Mouse (Mus musculus) stomach, postnatal 0 days (tissue): Measurements from ENCODE around the gene Ssbp2.

Experiments
- CTCF ChIP-seq: IDR thresholded peaks from 2 replicates; pipeline ENCODE4 v1.5.1; 2016; ENCODE audit warnings: antibody characterized with exemption, low read depth, mild to moderate bottlenecking, moderate library complexity
- EP300 ChIP-seq: optimal IDR thresholded peaks from 2 replicates; pipeline ENCODE3; 2016; ENCODE audit warnings: antibody characterized with exemption

- no peak for TF ChIP-seq EP300
- TF ChIP-seq CTCF, result peak; percentile 32
Measured at GRCm38 (mm10) chr13:91586368-91586767, 126.3 kb downstream of the Ssbp2 start.
